Mouse (Mus musculus) cerebellum, adult 9-11 months (tissue): ENCODE data around the gene Xrn1.
A peak's percentile ranks its signal among the peaks of the same experiment; 100 is the strongest.
"Not testable (repeated sequence)": the region's sequence is repeated elsewhere in the genome, so short reads cannot be mapped to it uniquely, and the experiment has no call there.

Experiments used
- DNase-seq: peaks from one replicate; pipeline ENCODE4 v3.0.0; 2022

Gene Xrn1

GRCm38 (mm10) chr9:95954585-95955461 lies at the start of gene Xrn1:
Gene Xrn1 (plus strand): TSS chr9:95954760.
- DNase-seq: peak; percentile 90

- no peak for DNase-seq
Observed at GRCm38 (mm10) chr9:95932855-95933254, 21.7 kb upstream of the Xrn1 start.

GRCm38 (mm10) chr9:95953658-95954057 lies 902 bp upstream of the Xrn1 start:
- peak; percentile 13 for DNase-seq

GRCm38 (mm10) chr9:95954226-95954584 lies 355 bp upstream of the Xrn1 start:
- no peak for DNase-seq

- no peak for DNase-seq
Observed at GRCm38 (mm10) chr9:95957611-95958010, 3.1 kb downstream of the Xrn1 start.

GRCm38 (mm10) chr9:95958041-95958730 lies 3.6 kb downstream of the Xrn1 start:
- no peak for DNase-seq

GRCm38 (mm10) chr9:95958731-95959105 lies 4.2 kb downstream of the Xrn1 start:
- DNase-seq: not testable (repeated sequence)

GRCm38 (mm10) chr9:95959246-95959645 lies 4.7 kb downstream of the Xrn1 start:
- no peak for DNase-seq

- DNase-seq: no peak
Observed at GRCm38 (mm10) chr9:95959732-95960428, 5.3 kb downstream of the Xrn1 start.

- DNase-seq: no peak
Observed at GRCm38 (mm10) chr9:95961058-95961457, 6.5 kb downstream of the Xrn1 start.

GRCm38 (mm10) chr9:95964037-95964436 lies 9.5 kb downstream of the Xrn1 start:
- no peak for DNase-seq

GRCm38 (mm10) chr9:95978279-95978678 lies 23.7 kb downstream of the Xrn1 start:
- no peak for DNase-seq

- DNase-seq: no peak
Observed at GRCm38 (mm10) chr9:95979896-95980295, 25.3 kb downstream of the Xrn1 start.

- DNase-seq: no peak
Observed at GRCm38 (mm10) chr9:95992255-95992654, 37.7 kb downstream of the Xrn1 start.

GRCm38 (mm10) chr9:96004455-96004854 lies 49.9 kb downstream of the Xrn1 start:
- no peak for DNase-seq

- DNase-seq: no peak
Observed at GRCm38 (mm10) chr9:96010664-96011063, 56.1 kb downstream of the Xrn1 start.

GRCm38 (mm10) chr9:96023921-96024320 lies 69.4 kb downstream of the Xrn1 start:
- DNase-seq: no peak

- no peak for DNase-seq
Observed at GRCm38 (mm10) chr9:96027913-96028312, 73.4 kb downstream of the Xrn1 start.

GRCm38 (mm10) chr9:96028818-96029217 lies 74.3 kb downstream of the Xrn1 start:
- no peak for DNase-seq

- no peak for DNase-seq
Observed at GRCm38 (mm10) chr9:96029886-96030285, 75.3 kb downstream of the Xrn1 start.

GRCm38 (mm10) chr9:96035371-96036086 lies 81.0 kb downstream of the Xrn1 start:
- DNase-seq: no peak

GRCm38 (mm10) chr9:96044214-96044613 lies 89.7 kb downstream of the Xrn1 start:
- DNase-seq: no peak

- DNase-seq: no peak
Observed at GRCm38 (mm10) chr9:96051501-96051900, 96.9 kb downstream of the Xrn1 start.
